Mouse (Mus musculus) intestine, embryonic 15.5 days (tissue): Measurements from ENCODE around the gene E130114P18Rik. TPM values are rescaled to one million over a fixed set of nuclear protein-coding genes. Genes with fewer than 3 reads are reported as not detected.

Source experiments
- ATAC-seq: fragments of 200-750 bp; cut with Nextera tagmentation; 2 replicates; pipeline ENCODE4 v1.8.0; 2017; ENCODE audit warnings: moderate TSS enrichment, moderate library complexity
- H3K27ac ChIP-seq: fragments of 300-500 bp; sonication (generic); 2 replicates; pipeline ENCODE4 v1.5.1; 2015; ENCODE audit warnings: mild to moderate bottlenecking, inconsistent platforms
- H3K27me3 ChIP-seq: fragments of 300-500 bp; sonication (generic); replicated peaks from 2 replicates; pipeline ENCODE4 v1.6.1; 2015; ENCODE audit warnings: inconsistent platforms
- H3K36me3 ChIP-seq: fragments of 300-500 bp; sonication (generic); 2 replicates; pipeline ENCODE4 v1.6.1; 2015; ENCODE audit warnings: inconsistent platforms
- H3K4me1 ChIP-seq: fragments of 300-500 bp; sonication (generic); replicated peaks from 2 replicates; pipeline ENCODE4 v1.6.1; 2015; ENCODE audit warnings: inconsistent platforms
- H3K4me2 ChIP-seq: fragments of 300-500 bp; sonication (generic); replicated peaks from 2 replicates; pipeline ENCODE4 v1.6.1; 2015; ENCODE audit warnings: mild to moderate bottlenecking, inconsistent platforms
- H3K4me3 ChIP-seq: fragments of 300-500 bp; sonication (generic); replicated peaks from 2 replicates; pipeline ENCODE4 v1.5.1; 2015; ENCODE audit warnings: inconsistent platforms
- H3K9ac ChIP-seq: fragments of 300-500 bp; sonication (generic); 2 replicates; pipeline ENCODE4 v1.6.1; 2015; ENCODE audit warnings: inconsistent platforms
- H3K9me3 ChIP-seq: fragments of 300-500 bp; sonication (generic); 2 replicates; pipeline ENCODE4 v1.6.1; 2016; ENCODE audit warnings: inconsistent platforms
- WGBS: fragments of 180-500 bp; shearing (Covaris S2); methylation state at CpG from one replicate; pipeline ENCODE4 v1.1.7; 2015; 5-methylcytosine and 5-hydroxymethylcytosine counted together
- polyA plus RNA-seq: library from polyadenylated mRNA; unstranded; fragments of >200 nt; fragmentation: Nextera tagmentation; extraction: Ambion mirVana; gene quantifications from 2 replicates; pipeline ENCODE4 v1.2.1, GENCODE M21; 2015

Gene E130114P18Rik
- polyA plus RNA-seq, 1 experiment from 2014 or later = 3.9 TPM

GRCm38 (mm10) chr4:97609831-97610727, 167.8 kb downstream of the E130114P18Rik start:
- H3K27me3 ChIP-seq = no peaks in the 10 kb centered on the region
- no peak overlapping the region for H3K27ac ChIP-seq

GRCm38 (mm10) chr4:97609329-97609728, 168.5 kb downstream of the E130114P18Rik start:
- no peak overlapping the region for H3K4me2 ChIP-seq
- H3K36me3 ChIP-seq = no peaks in the 10 kb centered on the region
- no peak overlapping the region for H3K27ac ChIP-seq
- H3K4me1 ChIP-seq = peaks cover 7% of the 10 kb centered on the region
- no peak for ATAC-seq
- 74% methylated on average over 4 of the region's 4 CpGs for WGBS
- H3K27me3 ChIP-seq = no peaks in the 10 kb centered on the region
- H3K9ac ChIP-seq = no peak overlapping the region
- no peaks in the 10 kb centered on the region for H3K9me3 ChIP-seq
- no peak overlapping the region for H3K4me3 ChIP-seq

More at GRCm38 (mm10) chr4:97609831-97610727, 167.8 kb downstream of the E130114P18Rik start:
- Histone ChIP-seq H3K4me2 (no peak overlapping the region), H3K4me3 (no peak overlapping the region), H3K9me3 (no peaks in the 10 kb centered on the region), H3K36me3 (no peaks in the 10 kb centered on the region), H3K4me1 (peaks cover 7% of the 10 kb centered on the region), H3K9ac (no peak overlapping the region)
- WGBS = 43% methylated on average over 10 of the region's 10 CpGs
- no peak for ATAC-seq

- no peak overlapping the region for H3K4me3 ChIP-seq
- no peak overlapping the region for H3K27ac ChIP-seq
- H3K4me2 ChIP-seq = no peak overlapping the region
- 89% methylated on average over 8 of the region's 8 CpGs for WGBS
- no peak for ATAC-seq
- H3K27me3 ChIP-seq = no peaks in the 10 kb centered on the region
- no peak overlapping the region for H3K9ac ChIP-seq
- no peaks in the 10 kb centered on the region for H3K9me3 ChIP-seq
- H3K4me1 ChIP-seq = peaks cover 7% of the 10 kb centered on the region
- H3K36me3 ChIP-seq = no peaks in the 10 kb centered on the region
Measured at GRCm38 (mm10) chr4:97608728-97609127, 169.2 kb downstream of the E130114P18Rik start.

- Histone ChIP-seq H3K9ac (no peak overlapping the region), H3K36me3 (no peaks in the 10 kb centered on the region), H3K27me3 (no peaks in the 10 kb centered on the region), H3K4me2 (no peak overlapping the region), H3K4me3 (no peak overlapping the region), H3K27ac (no peak overlapping the region), H3K9me3 (no peaks in the 10 kb centered on the region), H3K4me1 (peaks cover 7% of the 10 kb centered on the region)
- WGBS = 75% methylated on average over 3 of the region's 3 CpGs
- ATAC-seq = no peak
Measured at GRCm38 (mm10) chr4:97608134-97608533, 169.7 kb downstream of the E130114P18Rik start.

GRCm38 (mm10) chr4:97607169-97607568, 170.7 kb downstream of the E130114P18Rik start:
- Histone ChIP-seq H3K4me3 (no peak overlapping the region), H3K27me3 (no peaks in the 10 kb centered on the region), H3K4me1 (peaks cover 7% of the 10 kb centered on the region), H3K27ac (no peak overlapping the region), H3K36me3 (no peaks in the 10 kb centered on the region), H3K9ac (no peak overlapping the region), H3K4me2 (no peak overlapping the region), H3K9me3 (no peaks in the 10 kb centered on the region)
- 65% methylated on average over 1 of the region's 1 CpGs for WGBS
- ATAC-seq = peak; percentile 83

- H3K4me2 ChIP-seq = no peak overlapping the region
- H3K27me3 ChIP-seq = no peaks in the 10 kb centered on the region
- no peak overlapping the region for H3K4me3 ChIP-seq
- H3K36me3 ChIP-seq = no peaks in the 10 kb centered on the region
- ATAC-seq = no peak
- WGBS = 58% methylated on average over 8 of the region's 8 CpGs
- no peak overlapping the region for H3K27ac ChIP-seq
- no peak overlapping the region for H3K9ac ChIP-seq
- H3K4me1 ChIP-seq = peaks cover 4% of the 10 kb centered on the region
- H3K9me3 ChIP-seq = no peaks in the 10 kb centered on the region
Measured at GRCm38 (mm10) chr4:97606524-97606923, 171.4 kb downstream of the E130114P18Rik start.

GRCm38 (mm10) chr4:97602579-97602978, 175.3 kb downstream of the E130114P18Rik start:
- Histone ChIP-seq H3K4me3 (no peak overlapping the region), H3K9me3 (no peaks in the 10 kb centered on the region), H3K27ac (no peak overlapping the region), H3K4me1 (peaks cover 7% of the 10 kb centered on the region), H3K27me3 (no peaks in the 10 kb centered on the region), H3K36me3 (no peaks in the 10 kb centered on the region), H3K4me2 (no peak overlapping the region), H3K9ac (no peak overlapping the region)
- ATAC-seq = no peak
- WGBS = 73% methylated on average over 4 of the region's 4 CpGs

- Histone ChIP-seq H3K4me3 (no peak overlapping the region), H3K36me3 (no peaks in the 10 kb centered on the region), H3K9me3 (no peaks in the 10 kb centered on the region), H3K4me2 (peak overlapping the region; percentile 27), H3K27ac (peak overlapping the region; percentile 54), H3K4me1 (peaks cover 7% of the 10 kb centered on the region), H3K27me3 (no peaks in the 10 kb centered on the region), H3K9ac (no peak overlapping the region)
- 21% methylated on average over 8 of the region's 8 CpGs for WGBS
- peak; percentile 91 for ATAC-seq
Measured at GRCm38 (mm10) chr4:97600875-97601835, 176.7 kb downstream of the E130114P18Rik start.

- Histone ChIP-seq H3K9ac (no peak overlapping the region), H3K4me1 (peaks cover 7% of the 10 kb centered on the region), H3K36me3 (no peaks in the 10 kb centered on the region), H3K27me3 (no peaks in the 10 kb centered on the region), H3K4me3 (no peak overlapping the region), H3K9me3 (no peaks in the 10 kb centered on the region), H3K4me2 (no peak overlapping the region), H3K27ac (no peak overlapping the region)
- no peak for ATAC-seq
- 95% methylated on average over 1 of the region's 1 CpGs for WGBS
Measured at GRCm38 (mm10) chr4:97597443-97597842, 180.4 kb downstream of the E130114P18Rik start.

- Histone ChIP-seq H3K36me3 (no peaks in the 10 kb centered on the region), H3K4me3 (no peak overlapping the region), H3K9me3 (no peaks in the 10 kb centered on the region), H3K4me2 (no peak overlapping the region), H3K4me1 (peaks cover 3% of the 10 kb centered on the region; the same call in 1 of the 2 replicates), H3K27me3 (no peaks in the 10 kb centered on the region), H3K27ac (no peak overlapping the region), H3K9ac (no peak overlapping the region)
- no peak for ATAC-seq
- WGBS = 77% methylated on average over 9 of the region's 9 CpGs
Measured at GRCm38 (mm10) chr4:97596348-97596747, 181.5 kb downstream of the E130114P18Rik start.

- 85% methylated on average over 5 of the region's 5 CpGs for WGBS
- Histone ChIP-seq H3K27ac (no peak overlapping the region), H3K27me3 (no peaks in the 10 kb centered on the region), H3K36me3 (no peaks in the 10 kb centered on the region), H3K9ac (no peak overlapping the region), H3K4me3 (no peak overlapping the region), H3K4me1 (no peaks in the 10 kb centered on the region), H3K9me3 (no peaks in the 10 kb centered on the region), H3K4me2 (no peak overlapping the region)
- ATAC-seq = no peak
Measured at GRCm38 (mm10) chr4:97593869-97594268, 184.0 kb downstream of the E130114P18Rik start.

- peak; percentile 63; the same call in 1 of the 2 replicates for ATAC-seq
- Histone ChIP-seq H3K4me1 (no peaks in the 10 kb centered on the region), H3K4me2 (no peak overlapping the region), H3K9me3 (no peaks in the 10 kb centered on the region), H3K9ac (no peak overlapping the region), H3K27ac (no peak overlapping the region), H3K4me3 (no peak overlapping the region), H3K27me3 (no peaks in the 10 kb centered on the region), H3K36me3 (no peaks in the 10 kb centered on the region)
- 55% methylated on average over 1 of the region's 1 CpGs for WGBS
Measured at GRCm38 (mm10) chr4:97589790-97590189, 188.1 kb downstream of the E130114P18Rik start.
